Mouse (Mus musculus) midbrain, embryonic 10.5 days (tissue): ENCODE results near the gene Spon2. TPM values are rescaled to one million over a fixed set of nuclear protein-coding genes. Genes with fewer than 3 reads are reported as not detected.

Experiments
- DNase-seq: peaks from one replicate; pipeline ENCODE4 v3.0.0-alpha.2; 2017; ENCODE audit warnings: low spot score
- H3K27ac ChIP-seq: fragments of 300-500 bp; sonication (generic); replicated peaks from 2 replicates; pipeline ENCODE4 v1.5.1; 2016; ENCODE audit warnings: mild to moderate bottlenecking
- H3K27me3 ChIP-seq: fragments of 300-500 bp; sonication (generic); 2 replicates; pipeline ENCODE4 v1.6.1; 2016; ENCODE audit warnings: low read depth, mild to moderate bottlenecking; ENCODE audit not compliant: poor library complexity, severe bottlenecking
- H3K36me3 ChIP-seq: fragments of 300-500 bp; sonication (generic); 2 replicates; pipeline ENCODE4 v1.6.1; 2016; ENCODE audit warnings: mild to moderate bottlenecking, moderate library complexity
- H3K4me1 ChIP-seq: fragments of 300-500 bp; sonication (generic); 2 replicates; pipeline ENCODE4 v1.6.1; 2016
- H3K4me3 ChIP-seq: fragments of 300-500 bp; sonication (generic); 2 replicates; pipeline ENCODE4 v1.5.1; 2016; ENCODE audit warnings: mild to moderate bottlenecking, moderate library complexity
- H3K9me3 ChIP-seq: fragments of 300-500 bp; sonication (generic); replicated peaks from 2 replicates; pipeline ENCODE4 v1.6.1; 2016; ENCODE audit warnings: mild to moderate bottlenecking
- WGBS: fragments of 180-500 bp; shearing (Covaris S2); methylation state at CpG from one replicate; pipeline ENCODE4 v1.1.7; 2016; 5-methylcytosine and 5-hydroxymethylcytosine counted together
- polyA plus RNA-seq: library from polyadenylated mRNA; unstranded; fragments of >200 nt; fragmentation: Nextera tagmentation; extraction: Ambion mirVana; gene quantifications from 2 replicates; pipeline ENCODE4 v1.2.1, GENCODE M21; 2016

The Spon2 gene
- 3.4 and 3.5 TPM in 2 replicates for polyA plus RNA-seq

GRCm38 (mm10) chr5:33218081-33218480 is at the start of gene Spon2:
Spon2 (minus strand) TSS chr5:33218455.
- H3K27ac ChIP-seq = peak within 1 kb of the TSS; percentile 68
- no peaks in the 10 kb centered on the region for H3K9me3 ChIP-seq
- no peaks in the 10 kb centered on the region for H3K36me3 ChIP-seq
- H3K27me3 ChIP-seq = no peaks in the 10 kb centered on the region; the same call in 1 of the 2 replicates
- peaks cover 36% of the 10 kb centered on the region for H3K4me1 ChIP-seq
- peak; percentile 27 for DNase-seq
- 19% methylated on average over 5 of the region's 5 CpGs for WGBS
- H3K4me3 ChIP-seq = no peak within 1 kb of the TSS

GRCm38 (mm10) chr5:33254416-33254815 is 36.2 kb upstream of the Spon2 start:
- peaks cover 100% of the 10 kb centered on the region for H3K36me3 ChIP-seq
- no peaks in the 10 kb centered on the region for H3K4me1 ChIP-seq
- DNase-seq = no peak
- H3K27ac ChIP-seq = no peak overlapping the region
- no peak overlapping the region for H3K4me3 ChIP-seq
- H3K27me3 ChIP-seq = no peaks in the 10 kb centered on the region
- WGBS = 94% methylated on average over 5 of the region's 5 CpGs
- no peaks in the 10 kb centered on the region for H3K9me3 ChIP-seq

- DNase-seq = no peak
- Histone ChIP-seq H3K4me3 (no peak overlapping the region), H3K36me3 (peaks cover 97% of the 10 kb centered on the region), H3K9me3 (no peaks in the 10 kb centered on the region), H3K27ac (no peak overlapping the region), H3K27me3 (no peaks in the 10 kb centered on the region), H3K4me1 (no peaks in the 10 kb centered on the region)
- 91% methylated on average over 12 of the region's 12 CpGs for WGBS
Observed at GRCm38 (mm10) chr5:33248186-33248585, 29.9 kb upstream of the Spon2 start.

- DNase-seq = no peak
- Histone ChIP-seq H3K4me3 (no peak overlapping the region), H3K36me3 (peaks cover 97% of the 10 kb centered on the region), H3K4me1 (no peaks in the 10 kb centered on the region), H3K9me3 (no peaks in the 10 kb centered on the region), H3K27ac (no peak overlapping the region), H3K27me3 (no peaks in the 10 kb centered on the region)
- WGBS = 93% methylated on average over 2 of the region's 2 CpGs
Observed at GRCm38 (mm10) chr5:33247387-33247786, 29.1 kb upstream of the Spon2 start.

GRCm38 (mm10) chr5:33245701-33246100 is 27.4 kb upstream of the Spon2 start:
- Histone ChIP-seq H3K9me3 (no peaks in the 10 kb centered on the region), H3K4me3 (no peak overlapping the region), H3K36me3 (peaks cover 93% of the 10 kb centered on the region), H3K27me3 (no peaks in the 10 kb centered on the region), H3K27ac (peak overlapping the region; percentile 2; the same call in 1 of the 2 replicates), H3K4me1 (no peaks in the 10 kb centered on the region)
- 81% methylated on average over 3 of the region's 3 CpGs for WGBS
- no peak for DNase-seq

- Histone ChIP-seq H3K36me3 (peaks cover 81% of the 10 kb centered on the region), H3K27me3 (no peaks in the 10 kb centered on the region), H3K4me1 (0 out of 2 replicates have a peak, but pooled peaks cover 3% of the 10 kb centered on the region), H3K27ac (no peak overlapping the region), H3K9me3 (no peaks in the 10 kb centered on the region), H3K4me3 (no peak overlapping the region)
- WGBS = 88% methylated on average over 5 of the region's 5 CpGs
- no peak for DNase-seq
Observed at GRCm38 (mm10) chr5:33244377-33244920, 26.2 kb upstream of the Spon2 start.

- H3K36me3 ChIP-seq = peaks cover 39% of the 10 kb centered on the region
- WGBS = 73% methylated on average over 3 of the region's 3 CpGs
- no peak overlapping the region for H3K4me3 ChIP-seq
- peaks cover 4% of the 10 kb centered on the region; the same call in 1 of the 2 replicates for H3K4me1 ChIP-seq
- H3K9me3 ChIP-seq = no peaks in the 10 kb centered on the region
- no peaks in the 10 kb centered on the region for H3K27me3 ChIP-seq
- DNase-seq = no peak
- no peak overlapping the region for H3K27ac ChIP-seq
Observed at GRCm38 (mm10) chr5:33239934-33240333, 21.7 kb upstream of the Spon2 start.

GRCm38 (mm10) chr5:33239111-33239714 is 21.0 kb upstream of the Spon2 start:
- peaks cover 6% of the 10 kb centered on the region; the same call in 1 of the 2 replicates for H3K4me1 ChIP-seq
- H3K27ac ChIP-seq = no peak overlapping the region
- no peak overlapping the region for H3K4me3 ChIP-seq
- peaks cover 31% of the 10 kb centered on the region for H3K36me3 ChIP-seq
- no peaks in the 10 kb centered on the region for H3K9me3 ChIP-seq
- 81% methylated on average over 3 of the region's 3 CpGs for WGBS
- DNase-seq = no peak
- H3K27me3 ChIP-seq = no peaks in the 10 kb centered on the region

GRCm38 (mm10) chr5:33238256-33238645 is 20.0 kb upstream of the Spon2 start:
- DNase-seq = no peak
- no peak overlapping the region for H3K4me3 ChIP-seq
- peaks cover 22% of the 10 kb centered on the region for H3K36me3 ChIP-seq
- H3K27me3 ChIP-seq = no peaks in the 10 kb centered on the region
- WGBS = 71% methylated on average over 3 of the region's 3 CpGs
- no peak overlapping the region for H3K27ac ChIP-seq
- H3K4me1 ChIP-seq = peaks cover 6% of the 10 kb centered on the region; the same call in 1 of the 2 replicates
- no peaks in the 10 kb centered on the region for H3K9me3 ChIP-seq

- WGBS = 94% methylated on average over 11 of the region's 11 CpGs
- no peak overlapping the region for H3K4me3 ChIP-seq
- no peak for DNase-seq
- no peak overlapping the region for H3K27ac ChIP-seq
- no peaks in the 10 kb centered on the region for H3K27me3 ChIP-seq
- H3K9me3 ChIP-seq = no peaks in the 10 kb centered on the region
- H3K4me1 ChIP-seq = peaks cover 6% of the 10 kb centered on the region; the same call in 1 of the 2 replicates
- H3K36me3 ChIP-seq = peaks cover 17% of the 10 kb centered on the region
Observed at GRCm38 (mm10) chr5:33237600-33238255, 19.5 kb upstream of the Spon2 start.

- H3K27ac ChIP-seq = no peak overlapping the region
- H3K4me1 ChIP-seq = peaks cover 3% of the 10 kb centered on the region; the same call in 1 of the 2 replicates
- no peaks in the 10 kb centered on the region for H3K36me3 ChIP-seq
- H3K4me3 ChIP-seq = no peak overlapping the region
- H3K27me3 ChIP-seq = no peaks in the 10 kb centered on the region
- no peak for DNase-seq
- WGBS = 78% methylated on average over 13 of the region's 13 CpGs
- no peaks in the 10 kb centered on the region for H3K9me3 ChIP-seq
Observed at GRCm38 (mm10) chr5:33234391-33235031, 16.3 kb upstream of the Spon2 start.

- 0 out of 2 replicates have a peak, but pooled peaks cover 3% of the 10 kb centered on the region for H3K4me1 ChIP-seq
- H3K9me3 ChIP-seq = no peaks in the 10 kb centered on the region
- no peak for DNase-seq
- 84% methylated on average over 5 of the region's 5 CpGs for WGBS
- no peak overlapping the region for H3K4me3 ChIP-seq
- no peaks in the 10 kb centered on the region for H3K27me3 ChIP-seq
- H3K36me3 ChIP-seq = no peaks in the 10 kb centered on the region
- H3K27ac ChIP-seq = no peak overlapping the region
Observed at GRCm38 (mm10) chr5:33232791-33233190, 14.5 kb upstream of the Spon2 start.
